Mouse (Mus musculus) B cell, adult 67 days (primary cell): ENCODE data around the gene Trpc2. TPM values are rescaled to one million over a fixed set of nuclear protein-coding genes. Genes with fewer than 3 reads are reported as not detected.

ENCODE experiments used
- total RNA-seq, 2 experiments: library from RNA; stranded (reverse); gene quantifications; 4 replicates each; pipeline ENCODE4 v1.2.4; 2023

The Trpc2 gene
- total RNA-seq: 1 to 10 TPM; 2.4 to 3.8 TPM

DNA sequence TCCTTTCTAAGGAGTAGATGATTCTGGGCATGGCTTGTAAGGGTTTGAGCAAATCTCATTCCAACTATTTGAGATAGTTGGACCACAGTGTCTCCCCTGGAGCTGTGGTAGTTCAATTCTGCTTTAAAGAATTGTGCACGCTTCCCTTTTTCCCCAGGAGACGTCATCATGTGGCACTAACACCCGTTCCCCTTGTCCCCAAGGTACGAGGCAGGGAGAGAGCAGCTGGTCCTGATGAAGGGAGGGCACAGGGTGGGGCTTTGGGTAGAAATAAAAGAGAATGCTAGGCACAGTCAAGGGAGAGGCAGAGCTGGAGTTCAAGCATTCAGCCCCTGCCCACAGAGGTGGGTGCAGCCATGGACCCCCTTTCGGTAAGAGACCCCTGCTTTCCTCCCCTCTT lies at the start of gene Trpc2:
TSS of gene Trpc2 (plus strand) at position 301 of the 400 bp plus-strand sequence.

GRCm38 (mm10) chr7:102065046-102065891 lies 17.6 kb upstream of the Trpc2 start, which contains the start of the genes Rnf121, Xndc1 and Xntrpc:
Rnf121 (minus strand) TSS chr7:102065469.
Xndc1 (plus strand) TSS chr7:102065511.
Xntrpc (plus strand) TSS chr7:102065713.

DNA sequence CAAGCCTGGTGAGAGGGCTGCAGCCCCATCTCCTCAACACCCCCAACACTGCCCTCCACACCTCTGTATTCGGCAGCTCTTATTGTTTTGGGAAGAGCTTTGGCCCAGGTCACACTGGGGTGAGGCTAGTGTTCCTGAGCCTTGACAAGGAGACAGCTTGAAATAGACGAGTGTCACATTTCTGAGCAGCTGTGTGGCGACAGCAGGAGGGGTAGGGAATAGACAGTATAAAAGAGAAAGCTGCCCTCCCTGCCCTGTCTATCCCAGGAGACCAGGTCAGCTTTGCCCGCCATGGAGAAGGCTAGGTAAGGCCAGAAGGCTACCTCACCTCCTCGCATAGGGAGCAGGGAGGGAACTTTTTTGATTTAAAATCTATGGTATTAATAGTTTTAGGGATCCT lies 18.6 kb downstream of the Trpc2 start, which contains the start of gene Art1:
TSS of gene Art1 (plus strand) at position 257 of the 400 bp plus-strand sequence.

DNA sequence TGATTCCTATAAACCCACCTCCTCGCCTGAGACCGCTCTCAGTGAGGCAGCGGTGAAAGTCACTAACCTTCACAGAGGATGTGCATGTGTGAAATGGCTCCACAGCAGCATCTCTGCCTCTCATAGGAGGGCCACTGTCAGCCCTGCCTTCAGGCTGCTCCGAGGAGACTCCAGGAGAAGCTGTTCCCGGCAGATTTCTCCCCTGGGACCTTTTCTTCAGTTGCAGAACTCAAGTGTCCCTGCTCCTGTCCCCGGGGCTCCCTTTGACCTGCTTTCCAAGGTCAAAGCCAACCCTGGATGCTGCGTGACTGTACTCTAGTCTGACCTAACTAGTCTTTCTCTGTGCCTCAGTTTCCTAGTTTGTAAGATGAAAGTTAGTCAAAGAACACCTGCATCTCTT lies 26.3 kb downstream of the Trpc2 start, which contains the start of gene Art5:
TSS of gene Art5 (minus strand) at position 319 of the 400 bp plus-strand sequence.

DNA sequence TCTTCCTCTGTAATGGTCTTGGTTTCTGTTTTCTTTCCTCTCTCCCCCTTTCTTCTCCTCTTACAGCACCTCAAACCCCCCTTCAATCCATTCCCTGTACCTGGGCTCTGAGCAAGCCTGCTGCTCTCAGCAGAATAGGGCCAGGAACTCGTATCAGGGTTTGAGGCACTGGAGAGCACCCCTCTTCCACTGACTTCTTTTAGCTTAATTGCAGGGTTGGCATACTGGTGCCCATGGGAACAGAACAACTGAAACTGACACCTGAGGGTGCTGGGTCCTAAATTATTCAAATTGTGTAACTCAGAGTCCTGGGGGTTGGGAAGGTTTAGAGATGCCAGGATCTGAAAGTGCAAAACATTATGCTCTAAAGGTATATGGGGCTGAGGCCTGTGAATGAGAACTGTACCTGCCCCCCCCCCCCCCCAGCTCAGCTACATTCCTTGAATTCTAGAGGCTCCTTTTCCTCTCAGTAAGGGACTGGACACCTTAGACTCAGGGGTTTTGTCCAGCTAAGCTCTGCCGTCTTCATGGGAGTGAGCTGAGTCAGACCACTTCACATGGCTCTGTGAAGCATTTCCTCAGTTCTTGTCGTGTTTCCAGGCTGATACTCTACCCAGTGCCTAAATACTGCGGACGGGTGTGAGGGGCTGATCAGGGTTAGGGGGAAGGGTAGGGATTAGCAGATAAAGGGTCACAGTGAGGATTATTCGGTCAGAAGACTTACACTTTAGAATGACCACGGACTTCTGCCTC lies 33.8 kb downstream of the Trpc2 start, which contains the start of gene Chrna10:
TSS of gene Chrna10 (minus strand) at position 250 of the 753 bp plus-strand sequence.

Other genes with a start within 250 kb of the Trpc2 start
- gene Inppl1, start 244.9 kb upstream of the Trpc2 start, total RNA-seq: 10 to 100 TPM; 45.1 to 57.0 TPM
- 1 to 10 TPM; 1.1 to 1.2 TPM for gene Folr2, start 225.9 kb upstream of the Trpc2 start, total RNA-seq
- gene Anapc15, start 219.4 kb upstream of the Trpc2 start, total RNA-seq: 10 to 100 TPM; 79.4 to 88.5 TPM
- gene Folr1, start 212.3 kb upstream of the Trpc2 start, total RNA-seq: not detected
- gene Lamtor1, start 177.2 kb upstream of the Trpc2 start, total RNA-seq: 10 to 100 TPM; 61.3 to 73.3 TPM
- not detected for gene Tomt, start 176.8 kb upstream of the Trpc2 start, total RNA-seq
- 1 to 10 TPM; 1.3 to 2.0 TPM for gene Lrrc51, start 149.2 kb upstream of the Trpc2 start, total RNA-seq
- 100 to 1,000 TPM; 269 to 277 TPM for gene Numa1, start 149.0 kb upstream of the Trpc2 start, total RNA-seq
- 10 to 100 TPM; 10.8 to 11.9 TPM for gene Il18bp, start 64.4 kb upstream of the Trpc2 start, total RNA-seq
- 10 to 100 TPM; 41.2 to 41.7 TPM for gene Rnf121, start 17.6 kb upstream of the Trpc2 start, total RNA-seq
- 10 to 100 TPM; 56.4 to 59.1 TPM for gene Xndc1, start 17.6 kb upstream of the Trpc2 start, total RNA-seq
- gene Xntrpc, start 17.4 kb upstream of the Trpc2 start, total RNA-seq: 1 to 10 TPM; 5.1 to 7.1 TPM
- gene Art1, start 18.6 kb downstream of the Trpc2 start, total RNA-seq: not detected
- 1 to 10 TPM; 1.0 to 2.2 TPM for gene Art5, start 26.4 kb downstream of the Trpc2 start, total RNA-seq
- gene Chrna10, start 33.7 kb downstream of the Trpc2 start, total RNA-seq: not detected
- gene Nup98, start 127.1 kb downstream of the Trpc2 start, total RNA-seq: 100 to 1,000 TPM; 103 to 111 TPM
- gene Pgap2, start 127.1 kb downstream of the Trpc2 start, total RNA-seq: 10 to 100 TPM; 52.2 to 57.9 TPM
- gene Rhog, start 172.9 kb downstream of the Trpc2 start, total RNA-seq: 100 to 1,000 TPM; 142 to 157 TPM
- gene Stim1, start 184.7 kb downstream of the Trpc2 start, total RNA-seq: 10 to 100 TPM; 82.9 to 83.7 TPM